Mouse (Mus musculus): Measurements from ENCODE around the gene Naaladl1. TPM values are rescaled to one million over a fixed set of nuclear protein-coding genes. Genes with fewer than 3 reads are reported as not detected.

Gene Naaladl1
- polyA plus RNA-seq, 1 experiment = 0.11 TPM

DNA sequence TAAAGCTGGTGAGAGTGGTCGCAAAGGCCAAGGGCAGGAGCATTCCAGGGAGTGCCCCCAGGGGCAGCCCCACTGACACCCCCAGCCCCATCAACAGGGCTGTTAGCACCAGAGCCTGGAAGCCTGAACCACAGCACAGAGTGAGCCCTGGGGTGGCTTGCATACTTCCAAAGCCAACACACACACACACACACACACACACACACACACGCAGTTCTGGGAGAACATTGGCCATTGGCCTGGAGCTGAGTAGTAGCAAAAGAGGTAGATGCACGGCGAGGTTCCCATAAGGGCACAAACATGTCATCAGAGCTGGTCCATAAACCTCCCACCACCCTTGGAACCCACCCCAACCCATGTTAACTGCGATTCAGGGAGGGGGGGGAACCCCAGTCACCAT is 39.0 kb upstream of the Naaladl1 start:
- no peaks in the 10 kb centered on the region for H3K36me3 ChIP-seq (ENCODE audit: control insufficient read depth, insufficient read depth)
- no peaks in the 10 kb centered on the region for H3K27me3 ChIP-seq (ENCODE audit: control insufficient read depth, insufficient read depth, insufficient read length)
- TF ChIP-seq MYOG (IDR thresholded peaks at IDR 0.05; ENCODE audit: control insufficient read depth in 1 of 3, insufficient read depth in 1 of 3, insufficient read length in 2 of 3, low read depth in 2 of 3) = no peak
- TF ChIP-seq USF1 (IDR thresholded peaks at IDR 0.05; ENCODE audit: low read depth) = no peak
- TF ChIP-seq SRF (IDR thresholded peaks at IDR 0.05; ENCODE audit: control insufficient read depth, insufficient read length, low read depth) = no peak
- no peak for TF ChIP-seq TCF3 (IDR thresholded peaks at IDR 0.05; ENCODE audit: insufficient read length, low read depth)
- no peak for TF ChIP-seq REST (IDR thresholded peaks at IDR 0.05; ENCODE audit: insufficient read depth, insufficient read length)
- no peak for TF ChIP-seq MAX (IDR thresholded peaks at IDR 0.05; ENCODE audit: low read depth)
- no peak for TF ChIP-seq POLR2AphosphoS2 (IDR thresholded peaks at IDR 0.05; ENCODE audit: insufficient read length, low read depth)
- no peak for TF ChIP-seq POLR2A (IDR thresholded peaks at IDR 0.05; ENCODE audit: insufficient read length, low read depth)
- no peak for TF ChIP-seq TCF12 (IDR thresholded peaks at IDR 0.05; ENCODE audit: insufficient read depth, poor library complexity, severe bottlenecking)
- no peak for TF ChIP-seq CEBPB (IDR thresholded peaks at IDR 0.05; ENCODE audit: insufficient read depth, poor library complexity, severe bottlenecking)
- TF ChIP-seq E2F4 (IDR thresholded peaks at IDR 0.05; ENCODE audit: insufficient read depth) = no peak
- peak overlapping the region; percentile 41 for H3K4me3 ChIP-seq
- H3K4me2 ChIP-seq (ENCODE audit: low read depth) = peak overlapping the region; percentile 99
- peaks cover 23% of the 10 kb centered on the region for H3K79me2 ChIP-seq (ENCODE audit: control insufficient read depth, insufficient read depth)
- peak overlapping the region; percentile 17 for H3ac ChIP-seq (ENCODE audit: control insufficient read depth, insufficient read length)

DNA sequence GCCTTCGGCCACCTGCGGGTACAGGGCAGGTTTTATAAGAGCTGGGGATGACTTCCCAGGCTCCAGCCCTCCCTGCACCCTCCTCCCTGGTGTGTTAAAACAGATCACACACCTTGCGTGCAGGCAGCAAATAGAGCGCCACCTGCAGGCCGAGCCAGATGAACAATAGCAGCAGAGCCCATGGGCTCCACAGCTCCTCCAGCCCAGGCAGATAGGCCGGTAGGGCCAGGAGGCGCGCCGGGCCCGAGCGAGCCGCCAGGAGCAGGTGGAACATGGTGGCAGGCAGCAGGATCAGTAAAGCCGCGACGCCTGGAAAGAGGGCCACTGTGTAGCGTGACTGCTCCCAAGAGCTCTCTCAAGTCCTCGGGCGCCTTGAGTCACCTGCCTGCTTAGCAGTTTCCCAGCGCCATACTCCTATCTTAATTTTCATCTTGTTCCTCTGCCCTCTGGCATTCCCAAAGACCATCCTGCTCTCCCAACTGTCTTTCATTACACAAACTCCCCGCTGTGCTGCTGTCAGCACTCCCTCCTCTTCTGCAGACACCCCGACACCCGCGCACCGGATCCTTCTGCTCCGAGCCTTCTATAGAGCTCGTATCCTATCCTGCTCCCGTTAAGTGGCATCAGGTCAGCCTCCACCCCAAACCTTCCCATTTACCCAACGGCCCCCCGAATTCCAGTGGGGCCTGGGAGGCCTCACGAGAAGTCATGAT is 38.4 kb upstream of the Naaladl1 start:
- Histone ChIP-seq H3ac (ENCODE audit: control insufficient read depth, insufficient read length) (peak overlapping the region; percentile 17), H3K79me2 (ENCODE audit: control insufficient read depth, insufficient read depth) (peaks cover 18% of the 10 kb centered on the region), H3K4me3 (peak overlapping the region; percentile 41), H3K4me2 (ENCODE audit: low read depth) (peak overlapping the region; percentile 99), H3K36me3 (ENCODE audit: control insufficient read depth, insufficient read depth) (no peaks in the 10 kb centered on the region), H3K27me3 (ENCODE audit: control insufficient read depth, insufficient read depth, insufficient read length) (no peaks in the 10 kb centered on the region)
- TF ChIP-seq POLR2AphosphoS2 (IDR thresholded peaks at IDR 0.05; ENCODE audit: insufficient read length, low read depth) (peak; percentile 83), SRF (IDR thresholded peaks at IDR 0.05; ENCODE audit: control insufficient read depth, insufficient read length, low read depth) (no peak)

DNA sequence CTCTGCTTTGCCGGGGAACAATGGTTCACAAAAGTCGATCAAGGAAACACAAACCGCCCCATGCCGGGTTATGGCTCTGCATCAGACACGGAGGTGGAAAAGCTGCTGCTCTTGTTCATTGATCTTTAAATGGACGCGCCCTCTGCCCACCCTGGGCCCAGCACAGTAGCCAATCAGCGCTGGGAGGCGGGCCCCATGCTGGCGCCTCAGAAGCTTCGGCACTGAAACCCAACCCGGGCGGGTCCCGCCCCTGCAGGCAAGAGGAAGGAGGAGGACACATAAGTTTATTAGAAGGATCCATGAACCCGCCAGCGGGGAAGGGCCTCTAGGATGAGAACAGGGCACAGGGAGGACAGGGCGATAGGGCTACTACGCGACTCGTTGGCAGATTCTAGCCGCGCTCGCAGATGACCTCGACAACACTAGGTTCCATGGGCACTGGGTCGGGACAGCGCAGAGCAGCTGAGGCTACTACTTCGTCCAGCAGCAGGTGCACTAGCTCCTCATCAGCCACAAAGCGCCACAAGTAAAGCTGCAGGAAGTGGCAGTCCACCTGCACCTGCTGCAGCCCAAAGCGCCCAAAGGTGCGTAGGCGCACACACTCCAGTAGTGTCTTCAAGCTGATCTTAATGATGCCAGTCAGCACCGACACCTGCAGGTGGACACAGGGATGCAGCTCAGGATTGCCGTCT is 37.7 kb upstream of the Naaladl1 start, which contains the start of gene Tm7sf2:
Gene Tm7sf2 (minus strand): TSS at position 650 of the 692 bp plus-strand sequence.
- peak within 1 kb of the TSS; percentile 17 for H3ac ChIP-seq (ENCODE audit: control insufficient read depth, insufficient read length)
- no peaks in the 10 kb centered on the region for H3K36me3 ChIP-seq (ENCODE audit: control insufficient read depth, insufficient read depth)
- TF ChIP-seq SRF (IDR thresholded peaks at IDR 0.05; ENCODE audit: control insufficient read depth, insufficient read length, low read depth) (no peak), MYOD1 (IDR thresholded peaks at IDR 0.05; ENCODE audit: control insufficient read depth in 1 of 3, insufficient read length in 2 of 3, low read depth in 2 of 3) (peak in 1 of 3 experiments; percentile 43), MYOG (IDR thresholded peaks at IDR 0.05; ENCODE audit: control insufficient read depth in 1 of 3, insufficient read depth in 1 of 3, insufficient read length in 2 of 3, low read depth in 2 of 3) (peak in 2 of 3 experiments; percentile 38 to 42), REST (IDR thresholded peaks at IDR 0.05; ENCODE audit: insufficient read depth, insufficient read length) (no peak), POLR2AphosphoS2 (IDR thresholded peaks at IDR 0.05; ENCODE audit: insufficient read length, low read depth) (peak; percentile 16), E2F4 (IDR thresholded peaks at IDR 0.05; ENCODE audit: insufficient read depth) (peak; percentile 75)
- peaks cover 11% of the 10 kb centered on the region for H3K79me2 ChIP-seq (ENCODE audit: control insufficient read depth, insufficient read depth)
- H3K4me2 ChIP-seq (ENCODE audit: low read depth) = peak within 1 kb of the TSS; percentile 99
- peak within 1 kb of the TSS; percentile 41 for H3K4me3 ChIP-seq
- H3K27me3 ChIP-seq (ENCODE audit: control insufficient read depth, insufficient read depth, insufficient read length) = no peaks in the 10 kb centered on the region

DNA sequence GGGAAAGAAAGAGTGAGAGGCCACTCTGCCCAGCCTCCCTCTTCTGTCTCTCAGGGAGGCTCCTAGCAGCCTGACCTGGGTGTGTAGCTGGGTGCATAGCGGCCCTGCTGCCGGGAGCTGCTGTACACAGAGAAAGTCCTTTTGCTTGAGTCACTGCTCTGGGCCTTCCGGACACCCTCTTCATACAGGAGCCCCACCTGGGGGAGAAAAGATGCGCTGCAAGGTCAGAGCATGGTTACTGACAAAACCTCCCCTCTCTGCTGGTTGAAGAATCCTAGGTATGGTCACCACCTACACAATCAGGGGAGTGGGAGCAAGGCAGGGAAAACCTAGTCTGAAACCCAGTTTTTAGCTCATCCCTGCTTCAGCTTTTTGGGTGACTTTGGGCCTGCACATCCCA is 36.6 kb upstream of the Naaladl1 start:
- TF ChIP-seq USF1 (IDR thresholded peaks at IDR 0.05; ENCODE audit: low read depth) = no peak
- no peak for TF ChIP-seq POLR2AphosphoS2 (IDR thresholded peaks at IDR 0.05; ENCODE audit: insufficient read length, low read depth)
- no peak for TF ChIP-seq REST (IDR thresholded peaks at IDR 0.05; ENCODE audit: insufficient read depth, insufficient read length)
- TF ChIP-seq MYOG (IDR thresholded peaks at IDR 0.05; ENCODE audit: control insufficient read depth in 1 of 3, insufficient read depth in 1 of 3, insufficient read length in 2 of 3, low read depth in 2 of 3) = no peak
- no peak for TF ChIP-seq TCF3 (IDR thresholded peaks at IDR 0.05; ENCODE audit: insufficient read length, low read depth)
- TF ChIP-seq MAX (IDR thresholded peaks at IDR 0.05; ENCODE audit: low read depth) = no peak
- no peak for TF ChIP-seq MYOD1 (IDR thresholded peaks at IDR 0.05; ENCODE audit: control insufficient read depth in 1 of 3, insufficient read length in 2 of 3, low read depth in 2 of 3)
- no peak for TF ChIP-seq TCF12 (IDR thresholded peaks at IDR 0.05; ENCODE audit: insufficient read depth, poor library complexity, severe bottlenecking)
- no peak for TF ChIP-seq E2F4 (IDR thresholded peaks at IDR 0.05; ENCODE audit: insufficient read depth)
- TF ChIP-seq POLR2A (IDR thresholded peaks at IDR 0.05; ENCODE audit: insufficient read length, low read depth) = no peak
- no peak for TF ChIP-seq SRF (IDR thresholded peaks at IDR 0.05; ENCODE audit: control insufficient read depth, insufficient read length, low read depth)
- TF ChIP-seq CEBPB (IDR thresholded peaks at IDR 0.05; ENCODE audit: insufficient read depth, poor library complexity, severe bottlenecking) = no peak
- H3K27me3 ChIP-seq (ENCODE audit: control insufficient read depth, insufficient read depth, insufficient read length) = no peaks in the 10 kb centered on the region
- H3K79me2 ChIP-seq (ENCODE audit: control insufficient read depth, insufficient read depth) = peaks cover 5% of the 10 kb centered on the region
- no peak overlapping the region for H3K4me3 ChIP-seq
- H3ac ChIP-seq (ENCODE audit: control insufficient read depth, insufficient read length) = no peak overlapping the region
- no peak overlapping the region for H3K4me2 ChIP-seq (ENCODE audit: low read depth)
- H3K36me3 ChIP-seq (ENCODE audit: control insufficient read depth, insufficient read depth) = peaks cover 3% of the 10 kb centered on the region
